Mouse (Mus musculus): Measurements from ENCODE around the gene Sgca.

GRCm38 (mm10) chr11:94996101-94996500 lies 20.0 kb upstream of the Sgca start:
- no peak for TF ChIP-seq CTCF (IDR thresholded peaks at IDR 0.05; ENCODE audit: borderline replicate concordance, insufficient read depth, low read length)
- TF ChIP-seq POLR2A (IDR thresholded peaks at IDR 0.05; ENCODE audit: low read depth, low read length): no peak
